Comparison of ENCODE assay signal across 10 mouse cellular contexts in the genomic region with DNA sequence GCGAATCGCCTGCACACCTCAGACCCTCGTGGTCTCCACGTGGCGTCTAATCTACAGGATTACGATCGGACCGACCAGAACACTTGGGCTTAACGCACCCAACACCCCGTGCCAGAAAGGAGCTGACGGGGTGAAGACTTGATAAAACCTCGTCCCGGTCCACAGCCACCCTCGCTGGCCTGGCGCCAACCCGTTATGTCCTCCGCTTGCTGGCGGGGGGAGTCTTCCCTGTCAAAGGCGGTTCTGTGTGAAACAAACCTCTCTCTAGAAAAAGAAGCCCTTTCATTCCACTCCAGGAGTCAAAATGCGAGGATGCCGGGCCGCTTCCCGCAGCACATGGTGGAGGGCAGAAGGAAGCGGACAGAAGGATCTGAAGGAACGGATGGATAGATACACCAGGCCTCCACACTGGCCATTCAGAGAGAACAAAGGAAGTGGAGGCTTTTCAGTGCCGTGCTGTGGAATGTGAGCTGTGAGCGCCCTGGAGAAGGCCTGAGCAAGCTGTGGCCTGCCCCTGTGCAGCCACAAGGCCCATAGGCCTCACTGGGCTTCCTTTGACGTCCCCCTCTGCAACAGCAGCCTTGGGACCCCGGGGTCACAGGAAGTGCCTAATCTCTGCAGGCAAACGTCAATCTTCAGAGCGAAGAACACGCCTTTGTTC.
A peak's percentile ranks its signal among the peaks of the same experiment; 100 is the strongest.
DNase-seq lines count a peak whose midpoint lies in the region; ATAC-seq and TF ChIP-seq lines count a peak whose summit lies in the region.
"Had no signal": no experiment of that assay in that cellular context is flagged by ENCODE, and none has a peak within 500 bp of the region (broad histone marks: within the 10 kb centered on the region; RNA-seq: fewer than 3 reads in every experiment).

No protein-coding gene starts in this region.

- WGBS in intestine, embryonic 16.5 days, result 71% methylated on average over 32 of the region's 32 CpGs

- no peak for TF ChIP-seq CTCF in testis, adult 2 months (IDR thresholded peaks at IDR 0.05; ENCODE audit: control insufficient read depth, insufficient read depth, insufficient replicate concordance, low read depth, low read length)

- peak; percentile 40; the same call in 1 of the 2 replicates for ATAC-seq in intestine, embryonic 16.5 days

- no peak overlapping the region for H3K9ac ChIP-seq in intestine, embryonic 16.5 days (ENCODE audit: low read depth, low read length)
- H3K9ac ChIP-seq: kidney, embryonic 15.5 days had no signal

- no peak overlapping the region for H3K4me3 ChIP-seq in intestine, embryonic 16.5 days (ENCODE audit: low read length)
- H3K4me3 ChIP-seq in testis, adult 2 months (ENCODE audit: control insufficient read depth, low read depth, low read length), result peak overlapping the region; percentile 63
- H3K4me3 ChIP-seq: kidney, embryonic 15.5 days had no signal

- no peak overlapping the region for H3K4me2 ChIP-seq in intestine, embryonic 16.5 days (ENCODE audit: low read depth, low read length)
- H3K4me2 ChIP-seq: kidney, embryonic 15.5 days had no signal

- H3K4me1 ChIP-seq in intestine, embryonic 16.5 days (ENCODE audit: control insufficient read depth, insufficient read depth, low read length), result 0 out of 2 replicates have a peak, but pooled peaks cover 3% of the 10 kb centered on the region
- peaks cover 9% of the 10 kb centered on the region for H3K4me1 ChIP-seq in testis, adult 2 months (ENCODE audit: control insufficient read depth, insufficient read depth, low read length)

- DNase-seq in gastrocnemius, postnatal 10 days, result peak; percentile 15
- DNase-seq in gastrocnemius, postnatal 25 days, result no peak
- peak; percentile 56 for DNase-seq in right cerebral cortex, postnatal 4 days
- DNase-seq in right cerebral cortex, adult 2 months (ENCODE audit: low spot score in 2 of 2), result no peak
- DNase-seq in kidney, adult 11 months, result no peak
- no peak for DNase-seq in lung, postnatal 36 days
- DNase-seq: B cell, adult 2 months had no signal

- no peaks in the 10 kb centered on the region for H3K9me3 ChIP-seq in intestine, embryonic 16.5 days (ENCODE audit: control insufficient read depth, low read length)

- no peak overlapping the region; the same call in 1 of the 2 replicates for H3K27ac ChIP-seq in intestine, embryonic 16.5 days (ENCODE audit: low read length)
- peak overlapping the region; percentile 54 for H3K27ac ChIP-seq in testis, adult 2 months (ENCODE audit: control insufficient read depth, insufficient read depth, low read depth, low read length)
- H3K27ac ChIP-seq: kidney, embryonic 15.5 days had no signal

- no peak for TF ChIP-seq POLR2A in testis, adult 2 months (IDR thresholded peaks at IDR 0.05; ENCODE audit: control insufficient read depth, low read depth, low read length)

- no peaks in the 10 kb centered on the region for H3K27me3 ChIP-seq in intestine, embryonic 16.5 days (replicated peaks; ENCODE audit: control insufficient read depth, insufficient read depth, low read length)
- no peaks in the 10 kb centered on the region for H3K27me3 ChIP-seq in testis, adult 2 months (ENCODE audit: control insufficient read depth, insufficient read depth, low read length)
- H3K27me3 ChIP-seq: kidney, embryonic 15.5 days had no signal

- H3K36me3 ChIP-seq in intestine, embryonic 16.5 days (ENCODE audit: control insufficient read depth, insufficient read depth, low read length), result no peaks in the 10 kb centered on the region
- no peaks in the 10 kb centered on the region for H3K36me3 ChIP-seq in testis, adult 2 months (ENCODE audit: control insufficient read depth, insufficient read depth, low read length)
- H3K36me3 ChIP-seq: kidney, embryonic 15.5 days had no signal

Comparison
In these comparisons a context has a peak if more than half of its experiments do, and no peak if none do; other contexts are left out.
1. DNase-seq: peak in gastrocnemius, postnatal 10 days (single experiment) and right cerebral cortex, postnatal 4 days (single experiment); none in gastrocnemius, postnatal 25 days (single experiment), right cerebral cortex, adult 2 months (0 of 2), kidney, adult 11 months (single experiment) and lung, postnatal 36 days (single experiment).